Mouse (Mus musculus): ENCODE measurements around the gene Rgs7. TPM values are rescaled to one million over a fixed set of nuclear protein-coding genes. Genes with fewer than 3 reads are reported as not detected.

Rgs7 gene
- polyA plus RNA-seq, 1 experiment from 2014 or later = 44.9 TPM

DNA sequence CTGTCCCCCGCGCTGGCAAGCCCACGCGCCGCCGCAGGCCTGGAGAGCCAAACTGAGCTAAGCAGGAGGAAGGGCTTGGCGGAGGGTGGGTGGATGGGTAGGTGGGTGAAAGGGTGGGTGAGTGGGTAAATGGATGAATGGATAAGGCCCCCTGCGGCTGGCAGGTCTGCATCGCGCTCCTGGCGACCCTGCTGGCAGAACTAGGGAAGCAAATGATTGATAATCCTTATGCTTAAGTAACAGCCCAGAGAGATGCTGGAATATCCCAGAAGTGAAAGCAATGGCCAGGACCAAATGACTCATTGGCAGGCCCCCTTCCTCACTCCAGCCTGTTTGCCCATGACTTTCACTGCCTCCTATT is 363 bp upstream of the Rgs7 start:
- peak overlapping the region; percentile 96 for H3K27ac ChIP-seq (ENCODE audit: low read length)
- H3K9ac ChIP-seq (ENCODE audit: low read depth, low read length) = peak overlapping the region; percentile 96
- H3K9me3 ChIP-seq (replicated peaks; ENCODE audit: control insufficient read depth, low read length, poor library complexity, severe bottlenecking) = no peaks in the 10 kb centered on the region
- H3K4me3 ChIP-seq (ENCODE audit: low read depth, low read length) = peak overlapping the region; percentile 74
- no peak for ATAC-seq
- peaks cover 22% of the 10 kb centered on the region for H3K4me1 ChIP-seq (ENCODE audit: control insufficient read depth, insufficient read depth, low read length)
- H3K4me2 ChIP-seq (ENCODE audit: low read length) = peak overlapping the region; percentile 78
- no peaks in the 10 kb centered on the region for H3K36me3 ChIP-seq (ENCODE audit: control insufficient read depth, insufficient read depth, low read length)
- 0% methylated on average over 11 of the region's 11 CpGs for WGBS
- no peaks in the 10 kb centered on the region for H3K27me3 ChIP-seq (ENCODE audit: control insufficient read depth, insufficient read depth, low read depth, low read length)

- 11% methylated on average over 6 of the region's 6 CpGs for WGBS
- H3K27me3 ChIP-seq (ENCODE audit: control insufficient read depth, insufficient read depth, low read depth, low read length) = no peaks in the 10 kb centered on the region
- H3K4me2 ChIP-seq (ENCODE audit: low read length) = peak overlapping the region; percentile 78
- H3K36me3 ChIP-seq (ENCODE audit: control insufficient read depth, insufficient read depth, low read length) = no peaks in the 10 kb centered on the region
- peak overlapping the region; percentile 74 for H3K4me3 ChIP-seq (ENCODE audit: low read depth, low read length)
- H3K4me1 ChIP-seq (ENCODE audit: control insufficient read depth, insufficient read depth, low read length) = peaks cover 22% of the 10 kb centered on the region
- H3K9me3 ChIP-seq (replicated peaks; ENCODE audit: control insufficient read depth, low read length, poor library complexity, severe bottlenecking) = no peaks in the 10 kb centered on the region
- H3K27ac ChIP-seq (ENCODE audit: low read length) = peak overlapping the region; percentile 96
- ATAC-seq = peak; percentile 41
- peak overlapping the region; percentile 96 for H3K9ac ChIP-seq (ENCODE audit: low read depth, low read length)
These were observed 814 bp downstream of the Rgs7 start for GRCm38 (mm10) chr1:175491511-175491860.

GRCm38 (mm10) chr1:175485109-175485508 is 7.2 kb downstream of the Rgs7 start:
- H3K27me3 ChIP-seq (ENCODE audit: control insufficient read depth, insufficient read depth, low read depth, low read length) = no peaks in the 10 kb centered on the region
- peaks cover 6% of the 10 kb centered on the region; the same call in 1 of the 2 replicates for H3K4me1 ChIP-seq (ENCODE audit: control insufficient read depth, insufficient read depth, low read length)
- H3K4me3 ChIP-seq (ENCODE audit: low read depth, low read length) = no peak overlapping the region
- H3K36me3 ChIP-seq (ENCODE audit: control insufficient read depth, insufficient read depth, low read length) = no peaks in the 10 kb centered on the region
- ATAC-seq = no peak
- H3K9ac ChIP-seq (ENCODE audit: low read depth, low read length) = no peak overlapping the region
- 77% methylated on average over 4 of the region's 4 CpGs for WGBS
- H3K4me2 ChIP-seq (ENCODE audit: low read length) = no peak overlapping the region
- H3K9me3 ChIP-seq (replicated peaks; ENCODE audit: control insufficient read depth, low read length, poor library complexity, severe bottlenecking) = no peaks in the 10 kb centered on the region
- H3K27ac ChIP-seq (ENCODE audit: low read length) = no peak overlapping the region

DNA sequence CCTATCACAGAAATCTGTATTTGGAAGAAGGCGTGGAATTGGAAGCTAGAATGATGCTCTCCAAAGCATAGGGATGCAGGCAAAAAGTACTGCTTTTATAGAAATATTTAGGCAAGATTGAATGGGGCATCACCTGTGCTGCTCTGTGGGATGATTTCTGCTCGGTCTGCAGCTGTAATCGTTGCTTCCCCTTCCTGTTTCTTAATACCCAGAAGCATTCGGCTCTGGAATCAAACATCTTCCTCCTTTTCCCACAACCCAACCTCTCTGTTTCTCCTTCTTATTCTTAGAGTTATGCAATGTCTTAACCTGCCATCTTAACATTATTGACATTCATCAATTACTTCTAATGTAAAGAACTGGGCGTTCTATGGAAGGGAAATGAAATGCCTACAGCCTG is 19.2 kb downstream of the Rgs7 start:
- no peaks in the 10 kb centered on the region for H3K36me3 ChIP-seq (ENCODE audit: control insufficient read depth, insufficient read depth, low read length)
- ATAC-seq = no peak
- H3K4me1 ChIP-seq (ENCODE audit: control insufficient read depth, insufficient read depth, low read length) = no peaks in the 10 kb centered on the region
- no peaks in the 10 kb centered on the region for H3K27me3 ChIP-seq (ENCODE audit: control insufficient read depth, insufficient read depth, low read depth, low read length)
- no peak overlapping the region for H3K9ac ChIP-seq (ENCODE audit: low read depth, low read length)
- H3K4me3 ChIP-seq (ENCODE audit: low read depth, low read length) = no peak overlapping the region
- WGBS = 89% methylated on average over 5 of the region's 5 CpGs
- H3K27ac ChIP-seq (ENCODE audit: low read length) = no peak overlapping the region
- H3K9me3 ChIP-seq (replicated peaks; ENCODE audit: control insufficient read depth, low read length, poor library complexity, severe bottlenecking) = no peaks in the 10 kb centered on the region
- no peak overlapping the region for H3K4me2 ChIP-seq (ENCODE audit: low read length)

DNA sequence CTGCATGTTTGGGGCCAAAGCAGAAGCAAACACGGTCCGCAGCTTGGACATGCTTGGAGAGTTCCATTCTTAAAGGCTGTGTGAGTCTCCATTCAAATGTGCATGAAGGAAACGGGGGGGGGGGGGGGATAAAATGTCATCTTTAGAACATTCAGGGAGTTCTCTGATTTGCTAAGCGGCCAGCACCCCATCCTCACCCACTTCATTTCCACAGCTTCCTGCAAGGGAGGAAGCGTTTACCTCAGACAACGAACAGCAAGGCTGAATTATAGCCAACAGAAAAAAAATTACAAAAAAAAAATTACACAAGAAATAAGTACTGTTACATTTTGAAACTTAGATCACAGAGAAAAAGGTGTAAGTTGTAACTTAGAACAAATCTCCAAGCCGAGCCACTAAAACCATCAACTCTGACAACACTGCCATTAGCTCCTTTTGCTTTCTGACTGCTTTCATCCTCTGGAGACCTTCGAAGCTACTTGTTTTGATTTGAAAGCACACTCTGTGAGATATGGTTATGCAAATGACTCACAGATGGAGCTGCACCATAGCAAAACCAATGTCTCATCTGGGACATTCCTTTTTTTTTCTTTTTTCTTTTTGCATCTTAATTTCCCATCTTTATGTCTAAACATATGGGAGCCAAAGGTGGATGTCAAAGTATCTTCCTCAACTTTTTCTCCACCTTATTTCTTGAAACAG is 23.1 kb downstream of the Rgs7 start:
- H3K9ac ChIP-seq (ENCODE audit: low read depth, low read length) = no peak overlapping the region
- ATAC-seq = no peak
- no peaks in the 10 kb centered on the region for H3K4me1 ChIP-seq (ENCODE audit: control insufficient read depth, insufficient read depth, low read length)
- H3K27ac ChIP-seq (ENCODE audit: low read length) = no peak overlapping the region
- WGBS = 44% methylated on average over 8 of the region's 8 CpGs
- H3K4me2 ChIP-seq (ENCODE audit: low read length) = no peak overlapping the region
- H3K9me3 ChIP-seq (replicated peaks; ENCODE audit: control insufficient read depth, low read length, poor library complexity, severe bottlenecking) = no peaks in the 10 kb centered on the region
- H3K27me3 ChIP-seq (ENCODE audit: control insufficient read depth, insufficient read depth, low read depth, low read length) = no peaks in the 10 kb centered on the region
- no peaks in the 10 kb centered on the region; the same call in 1 of the 2 replicates for H3K36me3 ChIP-seq (ENCODE audit: control insufficient read depth, insufficient read depth, low read length)
- H3K4me3 ChIP-seq (ENCODE audit: low read depth, low read length) = no peak overlapping the region

DNA sequence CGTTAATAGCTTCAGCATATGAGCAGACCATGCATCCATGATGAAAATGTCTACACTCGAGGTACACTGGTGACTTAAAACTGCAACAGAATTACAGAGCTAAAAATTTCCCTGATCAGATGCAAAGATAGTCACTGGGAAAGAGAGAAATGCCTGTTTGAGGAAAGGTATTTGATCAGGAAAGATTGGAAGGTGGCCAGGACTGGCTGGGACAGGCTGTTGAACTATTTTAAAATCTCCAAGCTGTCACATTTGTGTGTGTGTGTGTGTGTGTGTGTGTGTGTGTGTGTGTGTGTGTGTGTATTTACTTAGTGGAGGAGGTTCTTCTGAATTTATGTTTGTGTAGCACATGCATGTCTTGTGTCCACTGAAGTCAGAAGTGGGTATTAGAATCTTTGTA is 27.7 kb downstream of the Rgs7 start:
- no peak for ATAC-seq
- no peak overlapping the region for H3K9ac ChIP-seq (ENCODE audit: low read depth, low read length)
- no peaks in the 10 kb centered on the region for H3K4me1 ChIP-seq (ENCODE audit: control insufficient read depth, insufficient read depth, low read length)
- H3K4me2 ChIP-seq (ENCODE audit: low read length) = no peak overlapping the region
- H3K4me3 ChIP-seq (ENCODE audit: low read depth, low read length) = no peak overlapping the region
- no peaks in the 10 kb centered on the region for H3K9me3 ChIP-seq (replicated peaks; ENCODE audit: control insufficient read depth, low read length, poor library complexity, severe bottlenecking)
- H3K27ac ChIP-seq (ENCODE audit: low read length) = no peak overlapping the region
- WGBS = 88% methylated on average over 2 of the region's 2 CpGs
- no peaks in the 10 kb centered on the region; the same call in 1 of the 2 replicates for H3K36me3 ChIP-seq (ENCODE audit: control insufficient read depth, insufficient read depth, low read length)
- H3K27me3 ChIP-seq (ENCODE audit: control insufficient read depth, insufficient read depth, low read depth, low read length) = no peaks in the 10 kb centered on the region

- Histone ChIP-seq H3K4me1 (ENCODE audit: control insufficient read depth, insufficient read depth, low read length) (no peaks in the 10 kb centered on the region), H3K36me3 (ENCODE audit: control insufficient read depth, insufficient read depth, low read length) (no peaks in the 10 kb centered on the region; the same call in 1 of the 2 replicates), H3K4me3 (ENCODE audit: low read depth, low read length) (no peak overlapping the region), H3K9ac (ENCODE audit: low read depth, low read length) (no peak overlapping the region), H3K27ac (ENCODE audit: low read length) (no peak overlapping the region), H3K9me3 (replicated peaks; ENCODE audit: control insufficient read depth, low read length, poor library complexity, severe bottlenecking) (no peaks in the 10 kb centered on the region), H3K27me3 (ENCODE audit: control insufficient read depth, insufficient read depth, low read depth, low read length) (no peaks in the 10 kb centered on the region), H3K4me2 (ENCODE audit: low read length) (no peak overlapping the region)
- ATAC-seq = no peak
- 94% methylated on average over 2 of the region's 2 CpGs for WGBS
These were observed 29.9 kb downstream of the Rgs7 start for GRCm38 (mm10) chr1:175462351-175462750.

- Histone ChIP-seq H3K9ac (ENCODE audit: low read depth, low read length) (no peak overlapping the region), H3K9me3 (replicated peaks; ENCODE audit: control insufficient read depth, low read length, poor library complexity, severe bottlenecking) (no peaks in the 10 kb centered on the region), H3K36me3 (ENCODE audit: control insufficient read depth, insufficient read depth, low read length) (no peaks in the 10 kb centered on the region; the same call in 1 of the 2 replicates), H3K27me3 (ENCODE audit: control insufficient read depth, insufficient read depth, low read depth, low read length) (no peaks in the 10 kb centered on the region), H3K27ac (ENCODE audit: low read length) (no peak overlapping the region), H3K4me1 (ENCODE audit: control insufficient read depth, insufficient read depth, low read length) (no peaks in the 10 kb centered on the region), H3K4me2 (ENCODE audit: low read length) (no peak overlapping the region), H3K4me3 (ENCODE audit: low read depth, low read length) (no peak overlapping the region)
- 89% methylated on average over 6 of the region's 6 CpGs for WGBS
- ATAC-seq = no peak
These were observed 38.2 kb downstream of the Rgs7 start for GRCm38 (mm10) chr1:175454041-175454636.

DNA sequence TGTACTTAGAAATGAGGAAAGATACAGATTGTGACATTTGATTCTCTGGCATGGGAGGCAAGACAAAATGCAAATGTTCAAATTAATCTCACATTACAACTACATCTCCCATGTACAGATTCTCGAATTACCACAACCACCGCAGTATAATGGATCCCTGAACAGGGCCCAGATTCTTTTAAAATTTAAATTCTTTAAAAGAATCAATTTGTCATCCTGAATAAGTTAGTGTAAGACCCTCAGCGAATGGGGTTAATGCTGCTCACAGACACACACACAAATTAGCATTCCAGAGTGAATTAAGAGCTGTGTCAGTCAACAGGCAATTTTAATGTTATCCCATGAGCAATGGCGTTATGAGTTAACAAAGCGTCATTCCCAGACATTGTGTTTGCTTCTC is 44.3 kb downstream of the Rgs7 start:
- no peak overlapping the region for H3K4me2 ChIP-seq (ENCODE audit: low read length)
- no peaks in the 10 kb centered on the region for H3K36me3 ChIP-seq (ENCODE audit: control insufficient read depth, insufficient read depth, low read length)
- no peaks in the 10 kb centered on the region for H3K9me3 ChIP-seq (replicated peaks; ENCODE audit: control insufficient read depth, low read length, poor library complexity, severe bottlenecking)
- no peaks in the 10 kb centered on the region for H3K27me3 ChIP-seq (ENCODE audit: control insufficient read depth, insufficient read depth, low read depth, low read length)
- H3K4me3 ChIP-seq (ENCODE audit: low read depth, low read length) = no peak overlapping the region
- no peaks in the 10 kb centered on the region for H3K4me1 ChIP-seq (ENCODE audit: control insufficient read depth, insufficient read depth, low read length)
- no peak overlapping the region for H3K9ac ChIP-seq (ENCODE audit: low read depth, low read length)
- no peak overlapping the region for H3K27ac ChIP-seq (ENCODE audit: low read length)
- ATAC-seq = no peak
- WGBS = 43% methylated on average over 5 of the region's 5 CpGs

Measured in midbrain, embryonic 16.5 days (tissue).